Mouse (Mus musculus) cerebellum, postnatal 25 days (tissue): Measurements from ENCODE around the gene Fbxo3.
"Not testable (repeated sequence)": the region's sequence is repeated elsewhere in the genome, so short reads cannot be mapped to it uniquely, and the experiment has no call there.

Source experiments
- DNase-seq, 2 experiments: peaks; one replicate each; pipeline ENCODE4 v3.0.0; 2021; ENCODE audit warnings: mixed read lengths in 2 of 2

Gene Fbxo3

GRCm38 (mm10) chr2:104097396-104097795 lies 69.9 kb downstream of the Fbxo3 start:
- DNase-seq, result not testable (repeated sequence)

- DNase-seq, result no peak
Observed at GRCm38 (mm10) chr2:104098529-104099230, 71.2 kb downstream of the Fbxo3 start.

GRCm38 (mm10) chr2:104099231-104099585 lies 71.7 kb downstream of the Fbxo3 start:
- DNase-seq, result no peak

- DNase-seq, result no peak
Observed at GRCm38 (mm10) chr2:104099946-104100345, 72.4 kb downstream of the Fbxo3 start.

- DNase-seq, result no peak
Observed at GRCm38 (mm10) chr2:104104800-104105199, 77.3 kb downstream of the Fbxo3 start.

DNA sequence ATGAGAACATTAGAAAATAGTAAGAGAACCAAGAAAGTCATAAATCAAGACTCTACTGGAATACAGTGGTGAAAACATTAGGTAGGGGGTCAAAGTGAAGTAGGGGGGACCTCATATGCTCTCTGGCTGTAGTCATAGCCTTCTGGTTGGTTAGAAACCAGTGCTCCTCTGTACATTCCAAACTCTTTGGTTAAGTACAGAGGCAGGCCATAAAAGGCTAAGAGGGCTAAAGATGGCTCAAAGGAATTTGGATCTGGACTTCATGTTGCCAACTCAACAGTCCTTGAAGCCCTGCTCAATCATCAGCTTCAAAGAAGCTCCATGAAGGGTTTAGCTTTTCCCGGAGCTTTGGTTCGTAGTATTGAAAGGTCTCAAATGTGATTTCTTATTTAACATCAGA lies 81.5 kb downstream of the Fbxo3 start:
- DNase-seq, result not testable (repeated sequence)

DNA sequence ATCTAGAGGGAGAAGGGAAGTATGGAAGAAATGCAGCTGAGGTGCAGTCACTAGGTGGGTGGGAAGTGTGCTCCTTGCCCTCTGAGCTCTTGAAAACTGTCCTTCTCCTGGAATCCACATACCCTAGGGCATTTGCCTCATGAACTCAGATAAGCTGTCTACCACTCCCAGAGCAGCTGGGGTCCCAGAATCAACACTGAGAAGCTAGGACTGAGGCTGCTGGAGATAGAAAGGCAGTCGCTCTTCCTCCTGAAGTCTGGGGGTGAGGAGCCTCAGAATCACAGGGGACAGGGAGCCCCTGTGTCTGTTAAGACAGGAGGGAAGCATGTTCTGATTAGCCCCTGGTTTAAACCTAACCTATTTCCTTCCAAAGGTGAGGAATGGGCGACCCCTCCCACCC lies 82.0 kb downstream of the Fbxo3 start:
- DNase-seq, result no peak

DNA sequence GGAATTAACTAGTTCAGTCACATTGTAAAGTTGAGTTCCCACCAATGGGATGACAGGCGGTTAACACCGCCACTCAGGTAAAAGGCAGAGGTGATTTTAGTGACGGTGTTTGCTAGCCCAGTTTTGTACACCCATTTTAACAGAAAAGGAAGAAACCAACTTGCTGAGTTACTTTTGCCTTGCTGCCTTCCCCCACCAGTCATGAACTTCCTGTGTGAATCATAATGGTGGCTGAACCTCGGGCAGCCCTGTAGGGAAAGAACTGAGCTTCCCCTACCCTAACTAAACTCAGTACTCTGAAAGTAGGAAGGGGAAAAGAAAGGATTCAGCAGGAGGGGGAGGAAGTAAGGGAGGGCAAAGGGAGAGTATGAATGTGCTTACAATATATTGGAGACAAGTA lies 82.5 kb downstream of the Fbxo3 start:
- DNase-seq, result no peak

DNA sequence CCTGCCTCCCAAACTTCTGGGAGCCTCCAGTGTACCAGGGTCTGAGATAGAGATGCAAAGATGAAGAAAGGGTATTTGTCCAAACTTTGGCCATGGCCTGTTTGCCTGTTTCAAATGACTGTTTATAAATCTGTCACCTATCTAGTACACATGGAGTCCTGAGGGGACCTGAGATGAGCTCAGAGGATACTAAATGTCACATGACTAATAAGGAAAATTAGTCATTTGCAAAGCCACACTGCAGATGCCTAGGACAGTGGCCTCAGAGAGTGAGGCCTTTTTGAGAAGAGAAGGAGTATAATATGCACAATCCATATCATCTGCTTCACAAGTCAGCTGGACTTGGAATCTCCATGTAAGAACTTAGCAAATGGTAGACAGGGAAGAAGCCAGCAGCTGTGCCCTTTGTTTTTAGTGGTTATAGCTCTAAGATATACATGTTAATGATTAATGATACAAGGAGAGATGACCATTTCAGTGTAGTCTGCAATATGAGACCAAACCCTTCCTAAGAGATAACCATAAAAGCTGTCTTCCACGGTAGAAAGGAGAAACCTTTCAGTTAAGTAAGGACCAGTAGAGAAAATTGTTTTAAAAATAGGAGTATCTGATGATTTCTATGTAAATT lies 83.8 kb downstream of the Fbxo3 start:
- DNase-seq, result not testable (repeated sequence)
